Mouse (Mus musculus) urinary bladder, postnatal 36 days (tissue): ENCODE measurements around the gene Dnaja2.

Source experiments
- DNase-seq, 2 experiments: peaks; one replicate each; pipeline ENCODE4 v3.0.0; 2022; ENCODE audit warnings: low spot score in 2 of 2, mixed read lengths in 1 of 2

Dnaja2 gene

GRCm38 (mm10) chr8:85502381-85502780, 52.8 kb downstream of the Dnaja2 start:
- no peak for DNase-seq

GRCm38 (mm10) chr8:85500955-85501685, 54.0 kb downstream of the Dnaja2 start:
- no peak for DNase-seq

DNA sequence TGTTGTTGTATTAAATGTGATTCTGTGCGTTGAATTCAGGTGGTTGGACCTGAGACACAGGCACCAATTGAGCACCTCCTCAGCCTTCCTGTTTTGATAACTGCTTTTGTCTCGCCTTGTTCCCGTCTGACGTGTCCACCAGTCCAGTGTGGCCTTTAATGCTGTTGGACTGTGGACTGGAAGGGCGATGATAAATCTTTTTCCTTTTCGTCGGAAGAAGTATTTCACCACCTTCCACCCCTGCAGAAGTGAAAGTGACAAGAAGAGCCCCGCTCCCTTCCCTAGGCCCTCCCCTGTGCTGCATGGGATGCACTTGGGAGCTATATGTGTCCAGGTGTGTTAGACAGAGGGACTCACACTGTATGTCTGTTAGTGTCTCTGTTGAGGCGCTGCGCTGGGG, 54.7 kb downstream of the Dnaja2 start:
- DNase-seq, result no peak

GRCm38 (mm10) chr8:85498577-85498976, 56.6 kb downstream of the Dnaja2 start:
- no peak for DNase-seq

- DNase-seq, result no peak
Measured at GRCm38 (mm10) chr8:85496778-85497177, 58.4 kb downstream of the Dnaja2 start.

DNA sequence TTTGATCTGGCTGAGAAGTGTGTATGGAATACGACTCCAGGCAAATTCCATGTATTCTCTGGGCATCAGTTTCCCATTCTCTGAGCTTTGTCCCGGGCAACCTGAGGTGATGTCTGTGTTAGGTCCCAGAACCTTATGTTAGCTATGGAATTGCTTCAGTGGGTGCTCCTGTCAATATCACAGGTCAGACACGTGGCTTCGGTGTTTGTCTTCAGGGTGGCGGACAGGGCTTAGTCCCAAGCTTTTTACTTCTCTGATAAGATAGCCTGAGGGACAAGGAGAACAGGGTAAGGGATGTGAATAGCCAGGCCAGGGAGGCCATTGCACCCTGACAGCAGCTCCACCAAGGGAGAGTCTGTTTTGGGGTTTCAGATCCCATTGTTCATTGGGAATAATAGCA, 59.0 kb downstream of the Dnaja2 start:
- DNase-seq, result no peak

DNA sequence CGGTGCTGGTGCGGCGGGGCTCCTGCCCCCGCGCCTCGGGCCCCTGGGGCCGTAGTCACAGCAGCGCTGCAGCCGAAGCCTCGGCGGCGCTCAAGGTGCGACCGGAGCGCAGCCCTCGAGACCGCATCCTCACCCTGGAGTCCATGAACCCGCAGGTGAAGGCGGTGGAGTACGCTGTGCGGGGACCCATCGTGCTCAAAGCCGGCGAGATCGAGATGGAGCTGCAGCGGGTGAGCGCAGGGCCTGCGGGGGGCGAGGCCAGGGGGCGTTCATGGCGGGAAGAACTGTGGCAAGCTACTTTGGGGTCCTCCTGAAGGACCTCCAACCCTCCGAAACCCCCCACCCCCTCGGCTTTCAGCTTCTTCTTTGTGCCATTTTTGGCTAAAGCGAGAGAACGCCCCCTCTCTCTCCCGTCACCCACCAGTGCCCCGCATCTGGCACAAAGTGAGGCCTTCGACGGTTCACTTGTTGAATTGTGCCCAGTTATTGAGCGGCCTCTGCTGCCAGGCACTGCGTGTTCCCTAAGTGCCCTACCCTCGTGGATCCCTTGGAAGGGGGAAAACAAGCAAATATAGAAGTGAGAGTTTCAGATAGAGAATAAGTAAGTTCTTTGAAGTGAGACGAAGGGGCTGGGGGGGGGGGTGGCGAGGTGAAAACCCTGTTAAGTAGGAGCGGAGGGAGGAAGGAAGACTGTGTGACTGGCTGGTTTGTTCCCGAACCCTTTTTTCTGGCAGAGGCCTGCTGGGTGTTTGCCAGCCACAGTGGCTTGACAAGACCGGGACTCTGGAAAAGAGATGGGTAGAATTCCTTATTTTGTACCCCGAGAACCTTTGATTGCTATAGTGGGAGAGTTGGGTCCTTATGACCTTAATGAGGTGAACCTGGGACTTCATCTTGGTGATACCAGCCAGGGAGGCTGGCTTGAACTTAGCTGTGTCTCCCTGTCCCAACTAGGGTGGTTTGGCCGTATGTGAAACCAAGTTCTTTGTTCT, 61.9 kb downstream of the Dnaja2 start:
- no peak for DNase-seq

DNA sequence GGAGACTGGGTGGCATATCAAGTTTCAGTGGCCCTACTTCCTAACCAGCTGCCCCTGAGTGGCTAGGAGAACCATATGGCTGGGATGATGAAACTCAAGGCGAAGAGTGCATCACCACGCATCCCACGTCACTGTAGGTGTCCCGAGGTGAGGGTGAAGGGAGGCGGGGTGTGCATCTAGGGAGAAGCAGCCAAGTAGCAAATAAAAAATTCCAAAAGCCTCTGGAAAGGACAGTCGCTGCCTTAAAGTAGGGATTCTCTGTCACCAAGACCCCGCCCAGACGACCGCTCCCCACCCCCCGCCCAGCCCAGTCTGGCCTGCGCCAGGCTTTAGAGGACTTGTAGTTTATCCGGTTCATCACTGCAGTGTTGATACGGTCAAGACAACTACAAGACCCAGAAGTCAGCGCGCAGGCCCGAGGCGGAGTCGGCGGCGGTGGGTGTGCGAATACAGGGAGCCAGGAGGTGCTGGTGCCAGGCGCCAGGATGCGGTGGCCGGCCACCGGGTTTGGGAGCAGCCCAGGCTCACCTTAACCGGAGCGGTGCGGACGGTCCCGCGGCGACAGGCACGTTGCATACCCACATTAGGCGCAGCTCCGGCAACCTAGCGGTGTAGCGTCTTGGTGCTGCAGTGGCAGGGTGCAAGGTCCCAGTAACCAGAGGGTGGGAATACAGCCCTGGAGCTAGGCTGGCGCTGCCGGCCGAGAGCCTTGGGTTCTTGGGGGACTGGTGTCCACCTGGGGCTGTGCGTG, 62.8 kb downstream of the Dnaja2 start, which contains the start of gene Gpt2:
Gene Gpt2 (plus strand): TSS at position 452 of the 751 bp plus-strand sequence.
- DNase-seq, result peak; percentile 90 to 94

GRCm38 (mm10) chr8:85489546-85489945, 65.6 kb downstream of the Dnaja2 start:
- DNase-seq, result no peak

GRCm38 (mm10) chr8:85488631-85489030, 66.5 kb downstream of the Dnaja2 start:
- no peak for DNase-seq

DNA sequence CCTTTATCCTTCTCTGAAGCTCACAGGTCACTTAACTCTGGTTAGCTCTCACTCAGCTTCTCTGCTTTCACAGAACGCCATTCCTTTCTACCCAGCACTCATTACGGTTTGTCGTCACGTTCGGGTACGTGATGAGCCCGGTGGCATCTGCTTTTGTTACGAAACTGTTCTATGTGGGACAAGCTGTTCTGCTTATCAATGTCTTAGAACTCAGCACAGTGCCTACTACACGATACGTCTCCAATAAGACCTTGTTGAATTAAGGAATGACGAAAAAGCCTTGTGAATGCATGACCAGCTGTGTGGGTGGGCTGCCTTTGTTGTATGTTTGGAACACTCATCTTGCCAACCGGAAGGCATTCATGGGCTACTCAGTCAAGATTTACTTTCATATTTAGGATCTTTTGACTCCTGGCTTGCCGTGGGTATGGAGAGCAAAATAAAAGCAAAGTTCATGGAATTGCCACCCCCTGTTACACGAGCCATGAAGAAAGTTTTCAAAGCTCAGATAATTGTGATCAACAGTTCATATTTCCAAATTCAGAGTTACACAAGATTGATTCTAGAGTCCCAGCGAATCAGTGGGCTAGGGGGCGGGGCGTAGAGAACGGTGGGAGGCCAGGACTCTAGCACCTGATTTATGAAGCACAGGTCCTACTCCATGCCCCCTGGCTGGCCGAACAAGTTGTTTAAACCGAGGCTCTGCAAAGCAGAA, 67.1 kb downstream of the Dnaja2 start:
- no peak for DNase-seq
